Mouse (Mus musculus) mouse embryonic stem cell (cell line): ENCODE data around the gene Cd36.

Experiments used
- in situ Hi-C, 2 experiments: fragments of 300-500 bp; cut with MboI; formaldehyde crosslinking; loops; 1 replicate in 1 of 2; 3 replicates in 1 of 2; pipeline ENCODE4 v1.14.3; 2019 to 2020; ENCODE audit warnings: low sequenced_read_pairs in 2 of 2, low pct_unique_long_range_greater_than_20kb in 1 of 2, mixed read lengths in 1 of 2; ENCODE audit not compliant: unreplicated experiment in 1 of 2

Cd36 gene

DNA sequence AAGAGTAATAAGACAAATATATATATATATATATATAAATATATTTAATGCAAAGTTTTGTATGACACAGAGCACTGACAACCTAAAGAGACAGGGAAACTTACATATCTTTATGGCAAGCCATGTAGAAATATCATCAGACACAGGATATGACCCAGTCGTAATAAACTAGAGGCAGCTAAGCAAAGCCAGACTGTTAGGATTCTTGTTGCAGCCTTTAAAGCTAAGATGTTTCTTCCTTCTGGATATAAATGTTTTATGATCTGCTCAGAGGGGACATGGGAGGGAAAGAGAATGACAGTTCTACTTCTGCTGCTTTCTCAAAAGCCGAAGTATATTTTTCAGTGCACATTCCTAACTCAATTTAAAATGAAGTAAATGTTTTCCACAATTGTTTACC is 14.3 kb downstream of the Cd36 start:
- in situ Hi-C loops: no loop called here

DNA sequence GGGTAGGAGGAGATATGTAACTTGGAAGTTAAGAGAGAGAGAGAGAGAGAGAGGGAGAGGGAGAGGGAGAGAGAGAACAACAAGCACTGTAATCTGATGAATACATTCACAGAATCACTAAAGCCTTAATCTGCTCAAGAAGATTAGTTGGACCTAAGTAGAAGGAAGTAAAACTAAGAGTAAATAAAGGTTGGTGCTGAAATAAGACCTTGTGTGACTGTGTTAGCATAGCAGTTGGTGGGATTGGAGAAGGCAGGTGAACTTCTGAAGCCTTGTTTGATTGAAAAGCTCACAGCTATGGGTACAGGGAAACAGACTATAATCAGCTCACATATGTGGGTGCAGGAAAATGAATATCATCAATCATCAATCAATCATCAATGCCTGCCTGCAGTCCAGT is 23.2 kb downstream of the Cd36 start:
- in situ Hi-C loops: no loop called here

DNA sequence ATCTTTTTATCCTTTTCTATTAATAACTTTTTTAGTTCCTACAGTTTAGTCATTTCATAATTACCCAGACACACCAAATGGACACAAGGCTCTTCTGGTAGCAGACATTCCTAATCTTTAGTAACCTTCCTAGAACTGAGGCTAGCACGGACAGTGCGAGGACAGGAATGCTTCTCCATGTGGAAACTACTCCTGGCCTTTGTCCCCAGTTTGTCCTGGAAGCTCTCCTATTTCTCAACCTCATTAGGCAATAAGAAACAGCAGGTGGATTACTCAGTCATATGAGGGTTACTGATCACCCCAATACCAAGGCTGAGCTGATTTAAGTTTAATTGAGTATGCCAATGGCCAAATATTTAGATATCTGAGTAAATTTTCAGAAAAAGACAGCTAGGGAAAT is 25.5 kb downstream of the Cd36 start:
- in situ Hi-C loops: no loop called here

DNA sequence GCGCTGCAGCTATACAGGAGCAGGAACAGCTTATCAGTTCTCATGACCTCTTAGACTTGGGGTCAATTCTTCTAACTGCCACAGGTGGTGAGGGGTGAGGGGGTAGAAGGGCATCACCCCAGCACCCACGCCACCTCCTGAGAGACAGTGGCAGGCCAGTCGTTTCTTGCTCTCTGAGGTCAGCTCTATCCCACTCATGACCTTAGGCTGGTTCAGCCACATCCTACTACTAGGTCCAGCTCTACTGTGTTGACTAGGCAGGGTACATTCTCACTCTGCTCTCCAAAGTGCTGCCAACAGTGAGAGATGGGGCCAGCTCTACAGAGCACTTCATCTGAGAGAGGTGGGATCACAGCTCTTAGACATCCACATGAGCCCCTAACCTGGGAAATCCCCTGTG is 30.2 kb downstream of the Cd36 start:
- in situ Hi-C loops: no loop called here

DNA sequence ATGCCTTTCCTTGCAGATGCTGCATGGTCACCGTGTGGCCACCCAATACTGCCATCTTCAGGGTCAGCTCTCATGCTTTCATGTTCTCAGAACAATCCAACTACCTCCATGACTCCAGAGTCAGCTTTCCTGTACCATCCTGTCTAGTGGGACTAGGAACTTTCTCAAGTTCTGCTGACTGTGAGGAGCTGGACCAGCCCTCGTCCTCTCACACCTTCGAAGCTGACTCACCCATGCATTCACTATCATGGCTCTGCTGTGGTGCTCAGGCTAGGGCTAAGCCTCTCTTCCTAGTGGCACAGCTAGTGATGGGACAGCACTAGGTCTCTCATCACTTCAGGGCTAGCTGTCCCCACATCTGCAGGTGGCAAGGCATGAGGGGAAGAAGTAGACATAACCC is 30.7 kb downstream of the Cd36 start:
- in situ Hi-C loops: no loop called here

DNA sequence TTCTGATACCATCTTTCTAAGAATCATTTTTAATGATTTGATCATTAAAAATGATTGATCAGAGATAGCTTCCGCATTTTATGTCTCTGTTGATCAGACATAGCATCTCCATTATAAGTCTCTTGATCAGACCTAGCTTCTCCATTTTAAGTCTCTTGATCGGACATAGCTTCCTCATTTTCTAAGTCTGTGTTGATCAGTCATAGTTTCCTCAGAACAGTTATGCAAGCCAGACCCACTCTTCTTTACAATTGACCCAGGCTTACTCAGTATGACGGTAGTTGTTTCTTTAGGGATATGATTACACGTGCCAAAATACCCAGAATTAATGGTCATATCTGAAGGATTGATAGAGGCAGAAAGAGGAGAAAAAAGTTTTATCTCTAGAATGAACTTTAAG is 31.3 kb downstream of the Cd36 start:
- in situ Hi-C loops: no loop called here

DNA sequence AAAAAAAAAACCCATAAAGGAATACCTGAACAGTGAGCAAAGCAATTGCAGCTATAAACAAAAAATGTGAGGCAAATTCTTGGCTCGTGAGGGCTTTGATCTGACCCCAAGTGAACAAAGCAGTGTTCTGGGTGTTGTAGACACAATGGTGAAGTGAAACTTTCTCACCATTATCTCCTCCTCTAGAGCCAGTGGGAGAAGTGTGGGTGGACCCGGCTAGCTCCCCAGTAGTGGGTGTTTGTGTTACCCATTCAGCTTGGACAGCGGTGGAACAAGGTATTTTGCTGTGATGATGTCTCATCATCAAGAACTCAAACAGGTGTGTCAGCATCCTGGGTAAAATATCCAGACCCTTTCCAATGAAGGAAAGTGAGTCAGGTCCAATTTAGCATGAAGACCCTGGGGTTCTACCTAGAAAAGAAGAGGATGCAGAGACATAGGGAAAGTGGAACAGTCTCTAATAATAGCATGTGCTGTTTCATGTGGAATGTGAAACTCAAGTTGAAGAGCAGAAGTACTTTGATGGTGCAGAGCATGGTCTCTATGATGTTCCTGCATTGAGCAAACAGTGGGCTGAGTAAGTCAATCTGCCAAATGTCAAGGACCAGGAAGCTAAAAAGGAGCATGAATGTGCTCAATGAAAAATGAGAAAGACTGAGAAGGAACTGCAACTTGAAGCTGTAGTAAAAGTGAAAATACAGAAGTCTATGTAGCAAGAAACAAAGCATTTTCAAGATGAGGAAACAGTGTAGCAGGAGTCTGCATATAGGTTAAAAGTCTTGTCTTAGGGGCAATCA is 34.3 kb downstream of the Cd36 start:
- in situ Hi-C loops: no loop called here

DNA sequence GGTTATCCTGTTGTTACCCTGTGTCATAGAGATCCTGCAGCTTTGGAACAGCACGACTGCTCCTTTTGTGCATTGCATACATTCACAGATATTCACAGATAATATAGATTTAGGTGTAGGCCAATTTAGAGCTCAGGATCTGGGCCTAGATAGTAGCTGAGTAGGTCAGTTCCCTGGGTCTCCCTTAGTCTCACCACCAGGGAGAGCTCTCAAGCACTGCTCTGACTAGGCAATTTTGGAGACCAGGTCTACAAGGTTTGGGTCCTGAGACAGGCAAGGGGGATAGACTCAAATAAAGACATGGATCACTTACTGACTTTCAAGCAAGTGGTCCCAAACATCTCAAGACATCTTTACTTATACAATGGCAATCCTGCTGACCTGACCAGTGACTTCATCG is 38.0 kb downstream of the Cd36 start:
- in situ Hi-C loops: no loop called here

DNA sequence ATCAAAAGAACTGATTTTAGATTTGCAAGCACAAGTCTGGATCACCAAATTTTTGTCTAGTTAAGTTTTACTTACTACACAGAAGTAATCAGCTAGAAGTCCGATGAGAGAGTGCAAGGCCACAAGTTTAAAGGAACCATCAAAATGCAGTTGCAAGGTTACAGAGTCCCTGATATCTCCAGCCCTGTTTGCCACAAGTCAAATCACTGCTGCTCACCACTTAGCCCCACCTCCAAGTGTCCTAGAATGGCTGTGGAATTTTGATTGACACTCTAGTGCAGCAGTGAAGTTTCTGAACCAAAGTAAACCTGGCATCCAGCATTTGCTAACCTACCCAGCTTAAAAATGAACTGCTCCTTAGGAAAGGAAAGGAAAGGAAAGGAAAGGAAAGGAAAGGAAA is 39.0 kb downstream of the Cd36 start:
- in situ Hi-C loops: loop anchor here in 1 of 2 experiments (25.0 kb wide), 1 partner anchor 163 kb away; no protein-coding TSS in a partner anchor

DNA sequence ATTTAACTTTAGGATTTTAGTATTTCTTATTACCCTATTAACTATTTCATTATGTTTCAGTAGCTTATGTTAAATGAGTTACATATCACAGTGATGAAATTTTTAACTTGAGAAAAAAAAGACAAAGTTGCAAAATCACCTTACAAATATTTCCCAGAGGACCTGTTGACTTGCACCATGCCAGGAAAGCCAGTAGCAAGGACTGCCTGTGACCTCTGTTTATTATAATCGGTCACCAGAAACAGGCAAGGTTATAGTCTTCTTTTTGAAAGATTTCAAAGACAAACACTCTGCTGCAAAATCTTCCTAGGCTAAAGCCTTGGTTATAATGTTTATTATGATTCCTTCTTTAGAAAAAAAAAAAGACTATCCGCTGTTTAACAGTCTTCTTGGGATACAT is 39.9 kb downstream of the Cd36 start:
- in situ Hi-C loops: loop anchor here in 1 of 2 experiments (25.0 kb wide), 1 partner anchor 164 kb away; no protein-coding TSS in a partner anchor

DNA sequence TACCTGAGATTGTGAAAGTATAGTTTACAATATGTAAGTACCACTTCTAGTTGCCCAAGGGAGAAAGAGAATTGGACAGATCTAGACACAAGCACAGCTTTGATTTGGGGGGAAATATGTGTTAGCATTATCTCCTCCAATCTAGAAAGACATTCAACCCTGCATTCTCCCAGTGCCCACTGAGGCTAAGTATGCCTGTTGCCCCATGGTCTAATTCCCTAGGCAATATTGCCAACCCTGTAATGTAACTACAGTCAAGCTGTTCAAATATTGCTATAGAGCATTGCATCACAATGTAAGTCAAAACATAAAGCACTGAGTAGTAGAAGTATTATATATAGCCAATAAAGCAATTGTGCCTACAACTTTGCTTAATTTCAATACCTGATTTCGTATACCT is 40.3 kb downstream of the Cd36 start:
- in situ Hi-C loops: loop anchor here in 1 of 2 experiments (25.0 kb wide), 1 partner anchor 164 kb away; no protein-coding TSS in a partner anchor

DNA sequence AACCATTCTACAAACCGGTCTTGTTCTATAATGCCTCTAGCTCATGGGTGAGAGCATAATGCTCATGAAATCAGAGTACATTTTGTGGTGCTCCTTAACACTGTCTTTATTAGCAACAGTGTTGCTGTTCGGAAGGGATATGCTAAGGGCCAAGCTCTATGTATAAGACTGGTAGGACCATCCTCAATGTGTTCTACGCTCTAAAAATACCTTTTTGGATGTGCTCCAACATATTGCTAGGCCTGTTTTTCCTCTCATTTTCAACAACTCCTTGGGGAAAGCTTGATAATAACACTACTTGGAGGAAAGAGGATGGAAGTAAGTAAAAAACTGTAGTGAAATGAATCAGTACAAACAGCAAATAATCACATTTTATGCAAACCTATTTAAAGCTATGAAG is 44.7 kb downstream of the Cd36 start:
- in situ Hi-C loops: loop anchor here in 1 of 2 experiments (25.0 kb wide), 1 partner anchor 168 kb away; no protein-coding TSS in a partner anchor

DNA sequence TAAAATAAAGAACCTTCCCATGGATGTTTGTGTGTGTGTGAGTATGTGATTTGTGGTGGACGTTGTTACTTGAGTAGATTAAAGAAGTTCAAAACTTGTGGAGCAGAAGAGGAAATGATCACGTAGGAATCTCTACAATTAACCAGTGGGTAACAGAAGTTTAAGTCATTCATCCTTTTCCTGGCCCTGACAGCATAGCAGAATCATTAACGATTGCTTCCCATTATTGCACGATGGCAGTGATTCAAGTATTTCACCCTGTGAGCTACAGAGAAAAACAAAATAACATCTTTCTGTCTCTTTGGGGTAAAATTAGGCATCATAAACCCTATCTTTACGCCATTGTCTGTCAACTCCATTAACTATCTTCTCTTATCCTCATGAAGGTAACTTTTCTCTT is 45.3 kb downstream of the Cd36 start:
- in situ Hi-C loops: loop anchor here in 1 of 2 experiments (25.0 kb wide), 1 partner anchor 169 kb away; no protein-coding TSS in a partner anchor

DNA sequence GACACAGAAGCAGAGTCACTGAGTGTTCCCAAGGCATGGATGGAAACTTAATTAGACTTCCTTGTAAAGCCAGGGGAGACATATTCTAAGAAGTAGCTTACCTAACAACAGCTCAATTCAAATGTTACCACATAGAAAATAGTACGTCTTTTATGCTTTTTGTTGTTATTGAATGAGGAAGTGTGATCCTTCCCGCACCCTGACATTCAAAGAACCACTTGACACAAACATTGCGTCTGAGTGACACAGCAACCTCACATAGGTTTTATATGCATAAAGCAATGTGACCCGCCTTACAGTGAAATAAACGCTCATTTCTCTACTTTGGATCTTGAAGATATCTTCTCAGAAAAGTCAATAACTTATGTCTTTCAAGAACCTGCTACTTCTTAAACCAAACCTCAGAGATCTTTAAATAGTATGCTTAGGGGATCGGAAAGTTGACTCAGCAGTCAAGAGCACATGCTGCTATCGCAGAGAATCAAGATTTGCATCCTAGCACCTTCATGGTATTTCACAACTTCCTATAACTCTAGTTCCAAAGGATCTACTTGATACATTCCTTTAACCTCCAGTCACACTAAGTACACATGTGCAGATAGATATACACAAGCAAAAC is 46.4 kb downstream of the Cd36 start:
- in situ Hi-C loops: loop anchor here in 1 of 2 experiments (25.0 kb wide), 1 partner anchor 170 kb away; no protein-coding TSS in a partner anchor

DNA sequence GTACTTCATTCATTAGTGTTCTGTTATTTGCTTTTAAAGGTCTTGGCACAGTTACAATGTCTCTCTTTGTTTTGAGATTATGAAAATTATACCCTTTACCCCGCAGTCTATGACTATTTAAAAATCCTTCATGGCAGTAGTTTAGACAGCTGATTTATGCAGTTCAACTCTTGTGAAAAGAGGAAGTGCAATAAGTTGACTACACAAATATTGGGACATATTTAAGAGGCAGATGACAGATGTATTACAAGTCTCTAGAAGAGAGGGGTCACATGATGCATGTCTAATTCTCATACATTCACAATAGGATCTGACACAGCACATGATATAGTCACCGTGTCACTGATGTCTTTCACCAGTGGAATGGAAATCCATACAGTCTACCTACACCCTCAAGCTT is 49.1 kb downstream of the Cd36 start:
- in situ Hi-C loops: loop anchor here in 1 of 2 experiments (25.0 kb wide), 1 partner anchor 173 kb away; no protein-coding TSS in a partner anchor

DNA sequence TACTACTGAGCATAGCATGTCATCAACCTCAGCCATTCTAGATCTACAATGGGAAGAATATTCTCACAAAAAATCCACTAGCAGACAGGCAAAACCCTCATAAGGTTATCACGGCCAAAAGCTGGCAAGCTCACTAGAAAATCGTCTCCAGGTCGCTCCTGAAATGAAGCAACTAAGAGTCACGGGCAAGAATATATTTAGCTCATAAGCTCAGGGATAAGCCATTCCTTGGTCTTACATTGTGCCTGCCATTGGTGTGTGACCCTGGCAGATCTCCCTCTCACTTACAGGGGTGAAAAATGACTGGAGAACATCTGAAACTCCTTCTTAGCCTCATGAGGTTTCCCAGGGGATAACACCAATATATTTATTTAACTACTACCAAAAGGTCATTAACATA is 52.2 kb downstream of the Cd36 start:
- in situ Hi-C loops: loop anchor here in 1 of 2 experiments (25.0 kb wide), 1 partner anchor 176 kb away; no protein-coding TSS in a partner anchor

DNA sequence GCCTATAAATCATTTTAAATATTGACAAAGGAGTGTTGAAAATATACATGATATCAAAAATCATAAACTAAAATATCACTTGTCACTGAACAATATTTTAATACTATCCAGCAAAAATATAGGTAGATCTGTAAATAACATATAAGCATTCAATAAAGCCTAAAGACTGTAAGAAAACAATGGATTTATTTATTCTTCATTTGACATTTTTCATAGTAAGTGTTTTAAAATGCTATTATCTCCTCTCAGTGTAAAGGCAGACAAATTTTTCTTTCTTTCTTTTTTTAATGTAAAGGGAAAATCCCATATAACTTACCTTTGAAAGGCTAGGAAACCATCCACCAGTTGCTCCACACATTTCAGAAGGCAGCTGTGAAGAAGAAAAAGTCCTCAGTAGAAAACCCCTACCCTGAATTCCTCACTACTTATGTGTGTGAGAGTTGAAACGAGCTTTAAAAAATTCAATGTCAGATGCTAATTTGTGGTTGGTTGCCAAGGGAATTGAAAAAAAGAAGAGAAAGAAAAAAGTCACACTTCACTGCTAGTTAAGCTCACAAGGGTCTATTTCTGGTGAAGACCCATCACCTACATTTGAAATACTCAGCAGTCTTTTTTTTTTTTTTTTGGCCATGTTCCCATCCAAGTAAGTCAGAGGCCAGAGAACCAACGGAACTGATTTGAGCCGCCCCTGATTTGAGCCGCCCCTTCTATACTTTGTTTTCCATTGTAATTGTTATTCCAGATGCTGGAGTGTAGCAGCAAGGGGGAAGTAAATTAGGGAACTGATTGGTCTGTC is 53.1 kb downstream of the Cd36 start:
- in situ Hi-C loops: loop anchor here in 1 of 2 experiments (25.0 kb wide), 1 partner anchor 177 kb away; no protein-coding TSS in a partner anchor

DNA sequence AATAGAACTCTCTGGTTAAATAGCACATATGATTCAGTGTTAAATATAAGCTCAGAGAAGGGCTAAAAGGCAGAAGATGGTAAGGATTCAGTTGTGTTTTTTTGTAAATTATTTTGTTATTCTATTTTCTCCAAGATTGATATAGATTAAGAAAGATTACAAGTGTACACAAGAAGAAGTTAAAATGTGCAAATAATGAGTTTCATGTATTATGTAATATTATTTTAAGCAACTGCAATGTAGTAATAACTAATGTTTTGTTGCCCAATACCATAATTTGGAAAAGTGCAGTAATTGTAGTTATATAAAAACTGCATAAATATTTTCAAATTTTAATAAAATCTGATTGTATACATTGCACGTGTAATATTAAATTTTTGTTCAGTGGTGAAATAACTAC is 54.8 kb downstream of the Cd36 start:
- in situ Hi-C loops: loop anchor here in 1 of 2 experiments (25.0 kb wide), 1 partner anchor 179 kb away; no protein-coding TSS in a partner anchor

DNA sequence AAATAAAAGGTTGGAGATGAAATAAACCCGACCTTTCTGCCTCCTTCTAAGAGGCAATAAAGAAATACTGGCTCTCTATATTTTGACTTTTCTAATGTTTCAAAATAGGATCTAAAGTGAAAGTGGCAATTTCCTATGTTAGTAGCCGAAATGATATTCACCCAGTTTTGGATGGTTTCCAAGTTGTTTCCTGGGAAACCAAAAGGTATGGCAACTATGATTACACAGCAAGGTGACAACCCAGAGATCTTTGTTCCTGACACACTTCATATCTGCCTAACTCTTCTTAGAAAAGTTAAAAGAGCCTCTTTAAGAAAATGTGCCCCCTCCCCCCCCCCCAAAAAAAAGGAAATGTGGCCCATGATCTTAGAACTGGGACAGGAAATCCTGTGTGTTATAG is 58.1 kb downstream of the Cd36 start:
- in situ Hi-C loops: loop anchor here in 1 of 2 experiments (25.0 kb wide), 1 partner anchor 182 kb away; no protein-coding TSS in a partner anchor
